Mouse (Mus musculus): ENCODE data around the gene Pam16. TPM values are rescaled to one million over a fixed set of nuclear protein-coding genes. Genes with fewer than 3 reads are reported as not detected.
A peak's percentile ranks its signal among the peaks of the same experiment; 100 is the strongest.

Pam16 gene
- total RNA-seq, 1 experiment: 131 TPM

GRCm38 (mm10) chr16:4627105-4627504 is 2.3 kb upstream of the Pam16 start:
- TF ChIP-seq CHD2 (IDR thresholded peaks at IDR 0.05; ENCODE audit: low read depth, low read length) (no peak), ZNF384 (IDR thresholded peaks at IDR 0.05; ENCODE audit: low read depth, low read length) (no peak), MAFK (IDR thresholded peaks at IDR 0.05; ENCODE audit: insufficient read depth, low read depth, low read length) (no peak), ZC3H11A (IDR thresholded peaks at IDR 0.05; ENCODE audit: borderline replicate concordance, low read depth, low read length) (no peak), HCFC1 (IDR thresholded peaks at IDR 0.05; ENCODE audit: borderline replicate concordance, insufficient read depth, low read length) (no peak)
- Histone ChIP-seq H3K9ac (ENCODE audit: insufficient read depth, low read depth, low read length, poor library complexity, severe bottlenecking) (no peak overlapping the region), H3K27ac (ENCODE audit: insufficient read depth, low read depth, low read length, poor library complexity, severe bottlenecking) (0 out of 2 replicates have a peak overlapping the region, but pooled peaks have one; percentile 1), H3K4me1 (ENCODE audit: control insufficient read depth in 2 of 2, insufficient read depth in 2 of 2, low read length in 2 of 2, poor library complexity in 1 of 2) (peaks cover 3 to 9% of the 10 kb centered on the region in 2 experiments; a peak in 3 of 4 replicates), H3K4me3 (ENCODE audit: insufficient read depth in 1 of 2, low read depth in 1 of 2, low read length in 2 of 2, poor library complexity in 1 of 2, severe bottlenecking in 1 of 2) (no peak overlapping the region), H3K36me3 (ENCODE audit: control insufficient read depth, insufficient read depth, low read length, poor library complexity, severe bottlenecking) (no peaks in the 10 kb centered on the region; the same call in 1 of the 2 replicates), H3K9me3 (ENCODE audit: control insufficient read depth, insufficient read depth, low read depth, low read length) (no peaks in the 10 kb centered on the region)
- in situ Hi-C loops (cut with MboI; ENCODE audit: low sequenced_read_pairs in 2 of 2, unreplicated experiment in 2 of 2): no loop called here
- DNase-seq (ENCODE audit: low read depth, low spot score): no peak

GRCm38 (mm10) chr16:4624074-4624473 is 714 bp downstream of the Pam16 start:
- TF ChIP-seq MAFK (IDR thresholded peaks at IDR 0.05; ENCODE audit: insufficient read depth, low read depth, low read length) (no peak), HCFC1 (IDR thresholded peaks at IDR 0.05; ENCODE audit: borderline replicate concordance, insufficient read depth, low read length) (no peak), ZNF384 (IDR thresholded peaks at IDR 0.05; ENCODE audit: low read depth, low read length) (no peak), ZC3H11A (IDR thresholded peaks at IDR 0.05; ENCODE audit: borderline replicate concordance, low read depth, low read length) (no peak), CHD2 (IDR thresholded peaks at IDR 0.05; ENCODE audit: low read depth, low read length) (no peak)
- H3K9ac ChIP-seq (ENCODE audit: insufficient read depth, low read depth, low read length, poor library complexity, severe bottlenecking): peak overlapping the region; percentile 78
- H3K36me3 ChIP-seq (ENCODE audit: control insufficient read depth, insufficient read depth, low read length, poor library complexity, severe bottlenecking): no peaks in the 10 kb centered on the region; the same call in 1 of the 2 replicates
- no peak overlapping the region for H3K27ac ChIP-seq (ENCODE audit: insufficient read depth, low read depth, low read length, poor library complexity, severe bottlenecking)
- H3K9me3 ChIP-seq (ENCODE audit: control insufficient read depth, insufficient read depth, low read depth, low read length): no peaks in the 10 kb centered on the region
- H3K4me1 ChIP-seq (ENCODE audit: control insufficient read depth in 2 of 2, insufficient read depth in 2 of 2, low read length in 2 of 2, poor library complexity in 1 of 2): peaks cover 3 to 9% of the 10 kb centered on the region in 2 experiments; a peak in 3 of 4 replicates
- no peak for DNase-seq (ENCODE audit: low read depth, low spot score)
- H3K4me3 ChIP-seq (ENCODE audit: insufficient read depth in 1 of 2, low read depth in 1 of 2, low read length in 2 of 2, poor library complexity in 1 of 2, severe bottlenecking in 1 of 2): peak overlapping the region; percentile 69 to 78
- in situ Hi-C loops (cut with MboI; ENCODE audit: low sequenced_read_pairs in 2 of 2, unreplicated experiment in 2 of 2): no loop called here

GRCm38 (mm10) chr16:4616829-4617228 is 8.0 kb downstream of the Pam16 start:
- no peaks in the 10 kb centered on the region for H3K9me3 ChIP-seq (ENCODE audit: control insufficient read depth, insufficient read depth, low read depth, low read length)
- no peak for DNase-seq (ENCODE audit: low read depth, low spot score)
- no peak overlapping the region for H3K27ac ChIP-seq (ENCODE audit: insufficient read depth, low read depth, low read length, poor library complexity, severe bottlenecking)
- no peak overlapping the region for H3K9ac ChIP-seq (ENCODE audit: insufficient read depth, low read depth, low read length, poor library complexity, severe bottlenecking)
- no peak overlapping the region for H3K4me3 ChIP-seq (ENCODE audit: insufficient read depth in 1 of 2, low read depth in 1 of 2, low read length in 2 of 2, poor library complexity in 1 of 2, severe bottlenecking in 1 of 2)
- TF ChIP-seq ZC3H11A (IDR thresholded peaks at IDR 0.05; ENCODE audit: borderline replicate concordance, low read depth, low read length): no peak
- no peak for TF ChIP-seq MAFK (IDR thresholded peaks at IDR 0.05; ENCODE audit: insufficient read depth, low read depth, low read length)
- no peak for TF ChIP-seq ZNF384 (IDR thresholded peaks at IDR 0.05; ENCODE audit: low read depth, low read length)
- TF ChIP-seq HCFC1 (IDR thresholded peaks at IDR 0.05; ENCODE audit: borderline replicate concordance, insufficient read depth, low read length): no peak
- no peak for TF ChIP-seq CHD2 (IDR thresholded peaks at IDR 0.05; ENCODE audit: low read depth, low read length)
- peaks cover 32% of the 10 kb centered on the region for H3K36me3 ChIP-seq (ENCODE audit: control insufficient read depth, insufficient read depth, low read length, poor library complexity, severe bottlenecking)
- H3K4me1 ChIP-seq (ENCODE audit: control insufficient read depth in 2 of 2, insufficient read depth in 2 of 2, low read length in 2 of 2, poor library complexity in 1 of 2): peaks cover 0 to 3% of the 10 kb centered on the region in 2 experiments; a peak in 1 of 4 replicates
- in situ Hi-C loops (cut with MboI; ENCODE audit: low sequenced_read_pairs in 2 of 2, unreplicated experiment in 2 of 2): no loop called here

- Histone ChIP-seq H3K9ac (ENCODE audit: insufficient read depth, low read depth, low read length, poor library complexity, severe bottlenecking) (no peak overlapping the region), H3K4me1 (ENCODE audit: control insufficient read depth in 2 of 2, insufficient read depth in 2 of 2, low read length in 2 of 2, poor library complexity in 1 of 2) (peaks cover 0 to 3% of the 10 kb centered on the region in 2 experiments; a peak in 1 of 4 replicates), H3K27ac (ENCODE audit: insufficient read depth, low read depth, low read length, poor library complexity, severe bottlenecking) (no peak overlapping the region), H3K4me3 (ENCODE audit: insufficient read depth in 1 of 2, low read depth in 1 of 2, low read length in 2 of 2, poor library complexity in 1 of 2, severe bottlenecking in 1 of 2) (no peak overlapping the region), H3K9me3 (ENCODE audit: control insufficient read depth, insufficient read depth, low read depth, low read length) (no peaks in the 10 kb centered on the region), H3K36me3 (ENCODE audit: control insufficient read depth, insufficient read depth, low read length, poor library complexity, severe bottlenecking) (peaks cover 42% of the 10 kb centered on the region)
- no peak for DNase-seq (ENCODE audit: low read depth, low spot score)
- TF ChIP-seq ZNF384 (IDR thresholded peaks at IDR 0.05; ENCODE audit: low read depth, low read length) (no peak), MAFK (IDR thresholded peaks at IDR 0.05; ENCODE audit: insufficient read depth, low read depth, low read length) (no peak), CHD2 (IDR thresholded peaks at IDR 0.05; ENCODE audit: low read depth, low read length) (no peak), HCFC1 (IDR thresholded peaks at IDR 0.05; ENCODE audit: borderline replicate concordance, insufficient read depth, low read length) (no peak), ZC3H11A (IDR thresholded peaks at IDR 0.05; ENCODE audit: borderline replicate concordance, low read depth, low read length) (no peak)
- in situ Hi-C loops (cut with MboI; ENCODE audit: low sequenced_read_pairs in 2 of 2, unreplicated experiment in 2 of 2): no loop called here
Measured at GRCm38 (mm10) chr16:4615297-4615696, 9.5 kb downstream of the Pam16 start.
